Mouse (Mus musculus) thymus, adult 2 months (tissue): ENCODE results near the gene Myl4. TPM values are rescaled to one million over a fixed set of nuclear protein-coding genes. Genes with fewer than 3 reads are reported as not detected.

Experiments
- DNase-seq: peaks from one replicate; pipeline ENCODE4 v3.0.0; 2021
- H3K27ac ChIP-seq: fragments of 200-500 bp; 2 replicates; pipeline ENCODE4 v1.5.1; 2012; ENCODE audit warnings: low read length, control low read depth; ENCODE audit not compliant: control insufficient read depth, insufficient read depth
- H3K27me3 ChIP-seq: fragments of 200-500 bp; 2 replicates; pipeline ENCODE4 v1.6.1; 2012; ENCODE audit warnings: mild to moderate bottlenecking, low read length, moderate library complexity, mixed read lengths; ENCODE audit not compliant: control insufficient read depth, insufficient read depth
- H3K36me3 ChIP-seq: fragments of 200-500 bp; 2 replicates; pipeline ENCODE4 v1.6.1; 2012; ENCODE audit warnings: mild to moderate bottlenecking, low read length, moderate library complexity; ENCODE audit not compliant: control insufficient read depth, insufficient read depth
- H3K4me1 ChIP-seq: fragments of 200-500 bp; replicated peaks from 2 replicates; pipeline ENCODE4 v1.6.1; 2012; ENCODE audit warnings: low read length; ENCODE audit not compliant: control insufficient read depth, insufficient read depth
- H3K4me3 ChIP-seq: fragments of 200-500 bp; 2 replicates; pipeline ENCODE4 v1.5.1; 2012; ENCODE audit warnings: mild to moderate bottlenecking, low read length, control low read depth, moderate library complexity; ENCODE audit not compliant: control insufficient read depth, insufficient read depth
- CTCF ChIP-seq: fragments of 200-500 bp; IDR thresholded peaks from 2 replicates; pipeline ENCODE4 v1.5.1; 2012; ENCODE audit warnings: mild to moderate bottlenecking, control low read depth, low read length, moderate library complexity, borderline replicate concordance; ENCODE audit not compliant: control insufficient read depth, poor library complexity, insufficient read depth; ENCODE audit errors: extremely low read depth
- POLR2A ChIP-seq: fragments of 200-500 bp; IDR thresholded peaks from 2 replicates; pipeline ENCODE4 v1.6.1; 2012; ENCODE audit warnings: mild to moderate bottlenecking, low read length, control low read depth, moderate library complexity; ENCODE audit not compliant: control insufficient read depth, poor library complexity, insufficient read depth; ENCODE audit errors: extremely low read depth
- WGBS: fragments of 180-500 bp; shearing (Covaris S2); methylation state at CpG from one replicate; pipeline ENCODE4 v1.1.7; 2018; 5-methylcytosine and 5-hydroxymethylcytosine counted together
- polyA plus RNA-seq: library from polyadenylated mRNA; depleted of rRNA; stranded (reverse); fragments of >200 nt; gene quantifications from 2 replicates; pipeline ENCODE4 v1.2.3, GENCODE M21; 2012

The Myl4 gene
- polyA plus RNA-seq, 1 experiment, result 60.8 TPM

DNA sequence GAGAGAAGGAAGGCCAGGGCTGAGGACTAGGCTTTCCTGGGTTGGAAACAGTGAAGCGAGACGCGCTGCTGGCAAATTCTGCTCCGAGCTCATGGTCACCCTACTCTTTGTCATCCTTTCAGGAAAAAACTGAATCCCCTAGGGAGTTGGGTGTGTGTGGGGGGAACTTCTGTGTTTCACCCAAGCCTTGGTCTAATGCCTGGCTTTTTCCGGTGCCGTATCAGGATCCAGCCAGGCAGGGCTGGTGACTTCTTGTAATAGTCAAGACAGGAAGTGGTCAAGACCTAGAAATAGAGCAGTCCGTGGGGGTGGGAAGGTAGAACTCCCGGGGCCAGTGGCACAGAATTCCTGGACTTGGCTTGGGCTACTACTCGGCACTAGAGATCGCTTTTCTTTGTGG is 45.9 kb downstream of the Myl4 start:
- Histone ChIP-seq H3K4me1 (no peaks in the 10 kb centered on the region), H3K27me3 (no peaks in the 10 kb centered on the region), H3K27ac (no peak overlapping the region), H3K4me3 (no peak overlapping the region), H3K36me3 (no peaks in the 10 kb centered on the region)
- WGBS, result 61% methylated on average over 10 of the region's 10 CpGs
- TF ChIP-seq CTCF (no peak), POLR2A (no peak)
- no peak for DNase-seq

- WGBS, result 77% methylated on average over 13 of the region's 13 CpGs
- Histone ChIP-seq H3K27me3 (no peaks in the 10 kb centered on the region), H3K27ac (no peak overlapping the region)
Observed at GRCm38 (mm10) chr11:104599265-104599945, 48.9 kb downstream of the Myl4 start.

GRCm38 (mm10) chr11:104600675-104601074 is 50.2 kb downstream of the Myl4 start:
- TF ChIP-seq CTCF, result no peak
- no peak for TF ChIP-seq POLR2A
- Histone ChIP-seq H3K4me3 (no peak overlapping the region), H3K27ac (no peak overlapping the region), H3K27me3 (no peaks in the 10 kb centered on the region), H3K36me3 (no peaks in the 10 kb centered on the region), H3K4me1 (no peaks in the 10 kb centered on the region)
- WGBS, result 81% methylated on average over 4 of the region's 4 CpGs
- DNase-seq, result no peak

More at GRCm38 (mm10) chr11:104599265-104599945, 48.9 kb downstream of the Myl4 start:
- Histone ChIP-seq H3K4me3 (no peak overlapping the region), H3K36me3 (no peaks in the 10 kb centered on the region), H3K4me1 (no peaks in the 10 kb centered on the region)
- no peak for DNase-seq
- no peak for TF ChIP-seq POLR2A
- TF ChIP-seq CTCF, result no peak

DNA sequence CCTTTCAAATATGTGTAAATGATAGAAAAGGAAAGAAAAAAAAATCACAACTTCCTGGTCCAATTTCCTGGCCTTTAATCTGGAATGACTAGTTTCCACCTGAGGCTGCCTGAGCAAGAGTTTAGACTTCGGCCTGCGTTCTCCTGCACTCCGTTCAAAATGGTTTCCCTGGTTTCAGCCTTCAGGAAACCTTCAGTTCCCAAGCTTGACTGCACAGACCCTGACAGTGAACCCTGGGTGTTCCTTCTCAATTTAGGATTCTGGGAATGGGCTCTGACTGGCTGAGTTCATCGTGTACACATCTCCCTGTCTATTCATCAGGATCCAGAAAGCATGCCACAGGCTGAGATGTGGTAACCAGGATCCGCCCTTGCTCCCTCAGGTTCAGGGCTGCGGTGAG is 53.7 kb downstream of the Myl4 start:
- H3K4me1 ChIP-seq, result peaks cover 8% of the 10 kb centered on the region
- H3K27ac ChIP-seq, result no peak overlapping the region
- DNase-seq, result no peak
- no peak for TF ChIP-seq CTCF
- WGBS, result 92% methylated on average over 6 of the region's 6 CpGs
- H3K27me3 ChIP-seq, result no peaks in the 10 kb centered on the region
- no peaks in the 10 kb centered on the region for H3K36me3 ChIP-seq
- H3K4me3 ChIP-seq, result no peak overlapping the region

- Histone ChIP-seq H3K4me3 (peak within 1 kb of the TSS; percentile 63), H3K36me3 (no peaks in the 10 kb centered on the region), H3K27me3 (no peaks in the 10 kb centered on the region), H3K4me1 (peaks cover 11% of the 10 kb centered on the region), H3K27ac (peak within 1 kb of the TSS; percentile 54; the same call in 1 of the 2 replicates)
- under 1% methylated on average over 50 of the region's 51 CpGs for WGBS
- TF ChIP-seq CTCF, result peak; percentile 46; the same call in 1 of the 2 replicates
- TF ChIP-seq POLR2A, result 0 out of 2 replicates have a peak, but pooled peaks have one; percentile 12
- peak; percentile 80 for DNase-seq
Observed at GRCm38 (mm10) chr11:104607491-104608245, 57.2 kb downstream of the Myl4 start, which contains the start of gene Itgb3. TSS of gene Itgb3 (plus strand) at chr11:104608000.

DNA sequence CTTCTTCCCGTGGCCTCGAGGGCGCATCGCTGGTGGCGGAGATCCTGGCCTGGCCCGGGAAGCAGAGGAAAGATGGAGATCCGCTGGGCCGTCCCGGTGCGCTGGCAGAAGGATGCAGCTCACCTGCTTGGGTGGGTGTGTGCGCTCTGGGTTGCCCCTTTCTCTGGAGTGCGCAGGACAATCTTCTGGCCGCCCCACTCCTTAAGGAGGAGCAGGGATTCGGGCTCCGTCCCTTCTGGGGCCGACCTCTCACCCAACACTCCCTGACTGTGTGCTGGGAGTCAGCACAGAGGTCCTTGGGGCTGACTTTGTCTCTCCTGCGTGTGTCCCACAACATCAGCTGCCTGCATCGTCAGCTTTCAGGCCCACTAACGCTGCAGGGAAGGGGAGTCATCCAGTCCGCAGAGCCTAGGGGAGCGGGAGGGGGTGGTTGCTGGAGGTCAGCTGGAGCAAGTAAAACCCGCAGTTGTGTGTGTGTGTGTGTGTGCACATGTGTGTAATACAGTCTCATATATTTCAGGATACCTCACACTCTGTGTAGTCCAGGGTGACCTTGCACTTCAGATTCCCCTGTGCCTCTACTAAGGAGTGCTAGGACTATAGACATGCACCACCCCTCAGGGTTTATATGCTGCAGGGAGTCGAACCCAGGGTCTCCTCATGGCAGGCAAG is 57.9 kb downstream of the Myl4 start:
- TF ChIP-seq CTCF (no peak), POLR2A (no peak)
- DNase-seq, result no peak
- no peaks in the 10 kb centered on the region for H3K27me3 ChIP-seq
- WGBS, result 9% methylated on average over 23 of the region's 23 CpGs
- peak overlapping the region; percentile 20; the same call in 1 of the 2 replicates for H3K27ac ChIP-seq
- peaks cover 11% of the 10 kb centered on the region for H3K4me1 ChIP-seq
- H3K36me3 ChIP-seq, result no peaks in the 10 kb centered on the region
- H3K4me3 ChIP-seq, result peak overlapping the region; percentile 63
